Mouse (Mus musculus): ENCODE data around the gene Chd2.

DNA sequence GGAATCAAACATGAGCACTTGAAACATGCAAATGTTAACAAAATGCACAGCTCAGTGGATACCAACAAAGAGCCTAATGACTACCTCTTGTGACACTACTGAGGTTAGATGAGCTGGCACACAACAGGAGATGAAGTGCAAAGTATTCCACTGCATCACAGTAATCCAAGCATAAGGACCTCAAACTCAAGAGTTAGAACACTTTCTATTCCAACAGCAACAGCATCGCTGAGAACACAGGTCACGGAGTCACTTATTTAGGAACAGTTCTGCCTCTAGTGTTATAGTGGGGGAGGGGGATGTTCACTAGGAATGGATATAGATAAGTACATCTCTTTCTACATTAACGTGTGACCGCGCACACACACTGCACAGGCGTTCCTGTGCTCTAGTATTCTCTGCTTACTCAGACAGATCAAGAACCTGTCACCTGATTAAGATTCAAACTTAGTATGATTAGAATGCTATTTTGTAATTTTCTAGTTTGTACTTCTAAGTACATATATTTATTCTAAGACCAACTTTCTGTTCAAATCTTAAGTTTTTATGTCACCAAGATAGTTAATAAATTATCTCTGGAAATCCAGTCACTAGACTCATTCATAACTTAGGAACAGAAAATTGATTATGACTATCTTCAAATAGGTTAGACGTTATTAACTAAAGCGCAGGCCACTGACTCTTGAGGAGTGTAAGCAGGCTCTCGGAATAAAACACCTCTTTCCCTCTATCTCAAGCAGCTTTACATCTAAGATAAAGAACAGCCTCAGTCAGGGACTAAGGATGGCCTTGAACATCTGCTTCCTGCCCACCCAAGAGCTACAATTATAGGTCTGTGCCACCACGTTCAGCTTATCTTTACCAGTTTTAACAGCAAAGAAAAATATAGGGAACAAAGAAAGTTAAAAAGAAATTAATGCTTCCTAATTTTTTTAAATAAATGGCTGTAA, 5.2 kb upstream of the Chd2 start:
- no peak for TF ChIP-seq POLR2A (IDR thresholded peaks at IDR 0.05; ENCODE audit: insufficient read depth, low read length)
- no peak for TF ChIP-seq EP300 (IDR thresholded peaks at IDR 0.05; ENCODE audit: insufficient read depth, low read depth, low read length)

Data from ES-Bruce4 (cell line).